Mouse (Mus musculus) midbrain, embryonic 12.5 days (tissue): ENCODE data around the gene Defb15. TPM values are rescaled to one million over a fixed set of nuclear protein-coding genes. Genes with fewer than 3 reads are reported as not detected.
"Not testable (repeated sequence)": the region's sequence is repeated elsewhere in the genome, so short reads cannot be mapped to it uniquely, and the experiment has no call there.

ENCODE experiments used
- ATAC-seq: fragments of 200-750 bp; cut with Nextera tagmentation; 2 replicates; pipeline ENCODE4 v1.8.0; 2017; ENCODE audit warnings: low read depth, moderate TSS enrichment, moderate library complexity; ENCODE audit not compliant: low FRiP score
- H3K27ac ChIP-seq: fragments of 300-500 bp; sonication (generic); replicated peaks from 2 replicates; pipeline ENCODE4 v1.5.1; 2016; ENCODE audit warnings: mild to moderate bottlenecking
- H3K27me3 ChIP-seq: fragments of 300-500 bp; sonication (generic); 2 replicates; pipeline ENCODE4 v1.6.1; 2016; ENCODE audit warnings: mild to moderate bottlenecking
- H3K36me3 ChIP-seq: fragments of 300-500 bp; sonication (generic); 2 replicates; pipeline ENCODE4 v1.6.1; 2016
- H3K4me1 ChIP-seq: fragments of 300-500 bp; sonication (generic); 2 replicates; pipeline ENCODE4 v1.6.1; 2016
- H3K4me2 ChIP-seq: fragments of 300-500 bp; sonication (generic); replicated peaks from 2 replicates; pipeline ENCODE4 v1.6.1; 2016; ENCODE audit warnings: mild to moderate bottlenecking, moderate library complexity
- H3K4me3 ChIP-seq: fragments of 300-500 bp; sonication (generic); 2 replicates; pipeline ENCODE4 v1.5.1; 2016; ENCODE audit warnings: mild to moderate bottlenecking
- H3K9ac ChIP-seq: fragments of 300-500 bp; sonication (generic); replicated peaks from 2 replicates; pipeline ENCODE4 v1.6.1; 2016; ENCODE audit warnings: mild to moderate bottlenecking, moderate library complexity
- H3K9me3 ChIP-seq: fragments of 300-500 bp; sonication (generic); 2 replicates; pipeline ENCODE4 v1.6.1; 2016; ENCODE audit warnings: mild to moderate bottlenecking
- WGBS: fragments of 180-500 bp; shearing (Covaris S2); methylation state at CpG from one replicate; pipeline ENCODE4 v1.1.7; 2016; 5-methylcytosine and 5-hydroxymethylcytosine counted together
- polyA plus RNA-seq: library from polyadenylated mRNA; unstranded; fragments of >200 nt; fragmentation: Nextera tagmentation; extraction: Ambion mirVana; gene quantifications from 2 replicates; pipeline ENCODE4 v1.2.1, GENCODE M21; 2016

Defb15 gene
- polyA plus RNA-seq, 1 experiment from 2014 or later = not detected

DNA sequence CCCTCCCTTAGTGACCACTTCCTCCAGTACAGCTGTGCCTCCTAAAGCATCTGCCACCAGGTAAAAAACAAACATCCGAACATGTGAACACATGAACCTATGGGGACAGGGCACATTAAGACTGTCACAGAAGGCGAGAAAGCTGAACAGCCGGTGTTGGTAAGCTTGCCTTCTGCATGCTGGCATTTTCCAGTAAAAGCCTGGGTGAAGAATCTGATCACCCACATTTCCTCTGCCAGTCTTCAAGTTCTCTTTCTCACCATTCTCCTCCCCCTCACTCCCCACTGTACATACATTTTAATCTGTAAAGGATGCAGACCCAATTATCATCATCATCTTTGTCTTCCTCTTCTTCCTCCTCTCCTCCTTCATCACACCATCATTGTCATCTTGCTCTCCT lies 16.9 kb downstream of the Defb15 start:
- WGBS = 93% methylated on average over 3 of the region's 3 CpGs
- Histone ChIP-seq H3K27ac (no peak overlapping the region), H3K4me2 (no peak overlapping the region), H3K4me1 (no peaks in the 10 kb centered on the region), H3K9me3 (no peaks in the 10 kb centered on the region), H3K27me3 (no peaks in the 10 kb centered on the region), H3K4me3 (no peak overlapping the region), H3K36me3 (no peaks in the 10 kb centered on the region), H3K9ac (no peak overlapping the region)
- ATAC-seq = no peak

DNA sequence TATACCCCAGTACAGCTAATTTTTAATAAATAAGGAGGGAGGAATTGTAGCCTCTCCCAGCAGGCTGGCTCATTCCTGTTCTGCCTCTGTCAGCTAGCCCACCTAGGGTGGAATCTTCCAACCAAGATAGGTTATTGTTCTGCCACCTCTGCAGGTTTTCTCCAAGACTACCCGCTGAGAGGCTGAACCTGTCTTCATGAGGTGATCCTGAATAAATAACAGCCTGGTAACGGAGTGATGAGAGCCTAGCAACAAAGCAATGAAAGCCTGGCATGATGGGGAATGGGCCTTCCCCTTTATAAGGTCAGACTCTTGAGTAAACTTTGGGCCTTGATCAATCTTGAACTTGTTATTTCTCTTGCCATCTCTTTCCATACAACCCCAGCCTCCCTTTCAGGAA lies 20.0 kb downstream of the Defb15 start:
- Histone ChIP-seq H3K36me3 (no peaks in the 10 kb centered on the region), H3K4me3 (no peak overlapping the region), H3K4me1 (no peaks in the 10 kb centered on the region), H3K4me2 (no peak overlapping the region), H3K9me3 (no peaks in the 10 kb centered on the region), H3K9ac (no peak overlapping the region), H3K27ac (no peak overlapping the region), H3K27me3 (no peaks in the 10 kb centered on the region)
- ATAC-seq = no peak
- WGBS = 30% methylated on average over 2 of the region's 2 CpGs

DNA sequence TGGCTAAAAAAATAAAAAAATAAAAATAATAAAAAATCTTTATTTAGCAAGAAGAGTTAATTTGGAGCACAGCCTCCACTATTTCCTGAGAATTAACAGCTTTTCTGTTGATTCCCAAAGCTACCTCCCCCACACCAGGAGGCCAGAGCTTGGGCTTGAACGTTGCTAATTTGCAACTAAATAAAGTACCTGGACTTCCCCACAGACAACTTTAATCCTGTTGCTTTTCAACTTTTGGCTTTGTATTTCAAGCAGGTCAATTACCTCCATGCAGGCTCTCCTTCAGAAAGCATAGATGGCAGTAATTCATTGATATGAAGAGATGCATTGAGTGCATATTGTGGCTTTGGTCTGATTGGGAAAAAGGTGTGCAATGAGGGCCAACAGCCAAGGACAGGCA lies 20.6 kb downstream of the Defb15 start:
- 7% methylated on average over 1 of the region's 1 CpGs for WGBS
- Histone ChIP-seq H3K27me3 (no peaks in the 10 kb centered on the region), H3K4me3 (no peak overlapping the region), H3K9ac (no peak overlapping the region), H3K27ac (no peak overlapping the region), H3K4me1 (no peaks in the 10 kb centered on the region), H3K9me3 (no peaks in the 10 kb centered on the region), H3K4me2 (no peak overlapping the region), H3K36me3 (no peaks in the 10 kb centered on the region)
- ATAC-seq = no peak

DNA sequence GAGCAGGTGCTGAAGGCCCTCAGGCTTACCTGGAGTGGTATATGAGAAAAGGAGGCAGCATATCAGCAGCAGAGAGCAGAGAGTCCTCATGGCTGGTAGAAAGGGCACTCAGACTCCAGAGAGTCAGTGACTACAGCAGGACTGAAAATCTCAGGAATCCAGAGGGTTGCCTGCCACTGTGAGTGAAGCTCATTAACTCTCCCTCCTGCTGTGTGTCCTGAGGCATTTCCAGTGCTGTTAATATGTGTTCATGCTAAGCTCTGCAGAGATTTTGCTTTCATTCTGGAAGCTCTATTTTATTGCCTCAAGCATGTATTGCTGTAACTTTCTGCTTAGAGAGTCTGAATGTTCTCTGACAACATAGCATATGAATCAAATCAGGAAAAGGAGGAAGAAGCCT lies 26.2 kb downstream of the Defb15 start, which contains the start of gene Defb11:
TSS of gene Defb11 (minus strand) at position 123 of the 400 bp plus-strand sequence.
- not testable (repeated sequence) for H3K27ac ChIP-seq, H3K36me3 ChIP-seq, H3K4me3 ChIP-seq, H3K4me2 ChIP-seq, H3K9me3 ChIP-seq, ATAC-seq, H3K27me3 ChIP-seq, H3K9ac ChIP-seq, H3K4me1 ChIP-seq

DNA sequence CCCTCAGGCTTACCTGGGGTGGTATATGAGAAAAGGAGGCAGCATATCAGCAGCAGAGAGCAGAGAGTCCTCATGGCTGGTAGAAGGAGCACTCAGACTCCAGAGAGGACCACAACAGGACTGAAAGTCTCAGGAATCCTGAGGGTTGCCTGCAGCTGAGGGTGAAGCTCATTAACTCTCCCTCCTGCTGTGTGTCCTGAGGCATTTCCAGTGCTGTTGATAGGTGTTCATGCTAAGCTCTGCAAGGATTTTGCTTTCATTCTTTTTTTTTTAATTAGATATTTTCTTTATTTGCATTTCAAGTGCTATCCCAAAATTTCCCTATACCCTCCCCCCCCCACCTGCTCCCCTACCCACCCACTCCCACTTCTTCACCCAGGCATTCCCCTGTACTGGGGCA lies 47.2 kb downstream of the Defb15 start, which contains the start of gene Defb9:
TSS of gene Defb9 (minus strand) at position 101 of the 400 bp plus-strand sequence.
- H3K4me3 ChIP-seq, H3K27me3 ChIP-seq, H3K36me3 ChIP-seq, H3K9ac ChIP-seq, H3K4me1 ChIP-seq, H3K27ac ChIP-seq, H3K4me2 ChIP-seq, H3K9me3 ChIP-seq, ATAC-seq: not testable (repeated sequence)

Other genes starting within 250 kb of the Defb15 start
- not detected in 2 replicates for gene AY761184, start 229.1 kb downstream of the Defb15 start, polyA plus RNA-seq
- not detected in 2 replicates for gene Defa24, start 198.2 kb downstream of the Defb15 start, polyA plus RNA-seq
- gene Defb50, start 109.2 kb downstream of the Defb15 start, polyA plus RNA-seq = not detected in 2 replicates
- not detected in 2 replicates for gene Defb2, start 92.8 kb downstream of the Defb15 start, polyA plus RNA-seq
- gene Defb10, start 73.8 kb downstream of the Defb15 start, polyA plus RNA-seq = not detected in 2 replicates
- gene Defb9, start 47.3 kb downstream of the Defb15 start, polyA plus RNA-seq = not detected in 2 replicates
- gene Defb11, start 26.3 kb downstream of the Defb15 start, polyA plus RNA-seq = 1.3 TPM in 1 of 2 replicates, not detected in the other
- gene Defb35, start 5.6 kb upstream of the Defb15 start, polyA plus RNA-seq = not detected in 2 replicates
- gene Defb13, start 14.1 kb upstream of the Defb15 start, polyA plus RNA-seq = not detected in 2 replicates
- not detected in 2 replicates for gene Fam90a1a, start 26.0 kb upstream of the Defb15 start, polyA plus RNA-seq
- gene Ccdc70, start 37.1 kb upstream of the Defb15 start, polyA plus RNA-seq = not detected in 2 replicates
- gene Atp7b, start 127.6 kb upstream of the Defb15 start, polyA plus RNA-seq = 1.9 and 2.6 TPM in 2 replicates
- 31.7 and 37.9 TPM in 2 replicates for gene Alg11, start 128.0 kb upstream of the Defb15 start, polyA plus RNA-seq
- gene Nek5, start 192.3 kb upstream of the Defb15 start, polyA plus RNA-seq = 0.31 and 0.41 TPM in 2 replicates
- gene Nek3, start 233.7 kb upstream of the Defb15 start, polyA plus RNA-seq = 7.4 and 10.2 TPM in 2 replicates